Mouse (Mus musculus): ENCODE results near the gene Dlg5.

DNA sequence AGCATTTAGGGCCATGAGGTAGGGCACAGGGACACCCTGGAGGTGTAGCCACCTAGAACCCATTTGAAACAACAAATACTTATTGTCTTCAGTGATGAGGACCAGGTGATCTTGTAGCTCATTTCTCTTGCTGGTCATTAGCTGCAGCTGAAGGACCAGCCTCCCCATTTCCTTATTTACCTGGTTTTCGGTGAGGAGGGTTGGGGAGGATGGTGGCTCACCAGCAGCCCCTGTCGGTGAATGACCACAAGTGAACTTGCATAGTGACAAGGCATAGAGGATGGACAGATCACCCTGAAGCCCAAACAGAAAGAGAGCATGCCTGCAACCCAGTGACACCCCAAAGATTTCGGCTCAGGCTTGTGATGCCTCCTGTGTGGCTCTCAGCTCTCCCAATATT is 36.6 kb upstream of the Dlg5 start:
- TF ChIP-seq CTCF (IDR thresholded peaks at IDR 0.05; ENCODE audit: borderline replicate concordance, insufficient read depth, low read depth, low read length) (no peak; the same call in 1 of the 2 replicates), POLR2A (IDR thresholded peaks at IDR 0.05; ENCODE audit: borderline replicate concordance, insufficient read depth, low read length) (no peak)

All from cerebellum, adult 2 months (tissue).